Mouse (Mus musculus) CH12.LX (cell line): ENCODE data around the gene Myl12a. TPM values are rescaled to one million over a fixed set of nuclear protein-coding genes. Genes with fewer than 3 reads are reported as not detected.

Source experiments
- DNase-seq: peaks from one replicate; pipeline ENCODE4 v3.0.0-alpha.2; 2013; ENCODE audit errors: extremely low read depth
- H3K27ac ChIP-seq: 2 replicates; pipeline ENCODE4 v1.5.1; 2012; ENCODE audit warnings: low read depth, mild to moderate bottlenecking, control low read depth, moderate library complexity; ENCODE audit not compliant: insufficient read depth
- H3K27me3 ChIP-seq: replicated peaks from 2 replicates; pipeline ENCODE3; 2012; ENCODE audit warnings: inconsistent platforms
- H3K36me3 ChIP-seq, 2 experiments: replicated peaks in 1 of 2; 2 replicates each; pipeline versions ENCODE3 to v1.6.1; 2012; ENCODE audit warnings: inconsistent platforms in 1 of 2, low read length in 1 of 2, mild to moderate bottlenecking in 1 of 2, mixed read lengths in 1 of 2, moderate library complexity in 1 of 2; ENCODE audit not compliant: control insufficient read depth in 1 of 2, insufficient read depth in 1 of 2
- H3K4me1 ChIP-seq, 2 experiments: 2 replicates each; pipeline ENCODE4 v1.6.1; 2012; ENCODE audit warnings: inconsistent platforms in 1 of 2, moderate library complexity in 1 of 2; ENCODE audit not compliant: insufficient read depth in 2 of 2, control insufficient read depth in 1 of 2
- H3K4me2 ChIP-seq: 2 replicates; pipeline ENCODE4 v1.6.1; 2012; ENCODE audit warnings: low read depth, mild to moderate bottlenecking, control low read depth; ENCODE audit not compliant: poor library complexity, insufficient read depth, severe bottlenecking
- H3K4me3 ChIP-seq, 3 experiments: fragments of 150-350 bp in 1 of 3; sonication (generic) in 1 of 3; replicated peaks in 1 of 3; 2 replicates each; pipeline versions ENCODE3 to v1.5.1; 2011 to 2012; ENCODE audit warnings: low read depth in 2 of 3, low read length in 2 of 3, mild to moderate bottlenecking in 2 of 3, moderate library complexity in 2 of 3, control low read depth in 1 of 3, improper control_type of control experiment in 1 of 3, inconsistent platforms in 1 of 3, mixed read lengths in 1 of 3; ENCODE audit not compliant: poor library complexity in 1 of 3
- H3K79me2 ChIP-seq: replicated peaks from 2 replicates; pipeline ENCODE4 v1.6.1; 2012; ENCODE audit warnings: mild to moderate bottlenecking, moderate library complexity; ENCODE audit not compliant: control insufficient read depth, poor library complexity, insufficient read depth, severe bottlenecking; ENCODE audit errors: extremely low read depth
- H3K9ac ChIP-seq: 2 replicates; pipeline ENCODE4 v1.6.1; 2012; ENCODE audit warnings: low read depth, mild to moderate bottlenecking, control low read depth, moderate library complexity; ENCODE audit not compliant: insufficient read depth
- H3K9me3 ChIP-seq: replicated peaks from 2 replicates; pipeline ENCODE3; 2012; ENCODE audit warnings: low read length, inconsistent platforms, mixed read lengths
- CHD2 ChIP-seq: IDR thresholded peaks from 2 replicates; pipeline ENCODE4 v1.6.1; 2011; ENCODE audit warnings: low read length, improper control_type of control experiment
- CTCF ChIP-seq, 2 experiments: IDR thresholded peaks in 1 of 2; conservative IDR thresholded peaks in 1 of 2; 2 replicates each; pipeline ENCODE4 v1.5.1; 2011 to 2012; ENCODE audit warnings: low read depth in 2 of 2, low read length in 2 of 2, improper control_type of control experiment in 1 of 2, inconsistent platforms in 1 of 2, mild to moderate bottlenecking in 1 of 2, moderate library complexity in 1 of 2
- E2F4 ChIP-seq: IDR thresholded peaks from 2 replicates; pipeline ENCODE4 v1.6.1; 2011; ENCODE audit warnings: low read depth, low read length, improper control_type of control experiment; ENCODE audit not compliant: insufficient replicate concordance
- ETS1 ChIP-seq: conservative IDR thresholded peaks from 2 replicates; pipeline ENCODE4 v1.6.1; 2012; ENCODE audit warnings: low read depth, mild to moderate bottlenecking, inconsistent platforms, low read length, improper control_type of control experiment, moderate library complexity
- IRF4 ChIP-seq: IDR thresholded peaks from 2 replicates; pipeline ENCODE4 v1.6.1; 2014; ENCODE audit warnings: low read depth, mild to moderate bottlenecking, inconsistent platforms, low read length, improper control_type of control experiment
- MAFK ChIP-seq: IDR thresholded peaks from 2 replicates; pipeline ENCODE4 v1.6.1; 2011; ENCODE audit warnings: low read length, improper control_type of control experiment; ENCODE audit not compliant: insufficient replicate concordance
- MAZ ChIP-seq: IDR thresholded peaks from 2 replicates; pipeline ENCODE4 v1.6.1; 2012; ENCODE audit warnings: low read depth, mild to moderate bottlenecking, inconsistent platforms, low read length, improper control_type of control experiment, moderate library complexity
- MEF2A ChIP-seq: IDR thresholded peaks from 2 replicates; pipeline ENCODE4 v1.6.1; 2014; ENCODE audit warnings: low read depth, mild to moderate bottlenecking, inconsistent platforms, low read length, improper control_type of control experiment, borderline replicate concordance
- MYC ChIP-seq: IDR thresholded peaks from 2 replicates; pipeline ENCODE4 v1.6.1; 2011; ENCODE audit warnings: low read depth, mild to moderate bottlenecking, improper control_type of control experiment, low read length
- NELFE ChIP-seq: IDR thresholded peaks from 2 replicates; pipeline ENCODE4 v1.6.1; 2011; ENCODE audit warnings: low read depth, low read length, improper control_type of control experiment
- POLR2AphosphoS2 ChIP-seq: IDR thresholded peaks from 2 replicates; pipeline ENCODE4 v1.6.1; 2011; ENCODE audit warnings: low read depth, low read length, improper control_type of control experiment
- RAD21 ChIP-seq: IDR thresholded peaks from 2 replicates; pipeline ENCODE4 v1.6.1; 2011; ENCODE audit warnings: low read depth, mild to moderate bottlenecking, low read length, improper control_type of control experiment, moderate library complexity
- SMC3 ChIP-seq: IDR thresholded peaks from 2 replicates; pipeline ENCODE4 v1.6.1; 2011; ENCODE audit warnings: low read depth, low read length, improper control_type of control experiment
- TCF12 ChIP-seq: IDR thresholded peaks from 2 replicates; pipeline ENCODE4 v1.6.1; 2014; ENCODE audit warnings: low read depth, mild to moderate bottlenecking, inconsistent platforms, low read length, improper control_type of control experiment
- USF1 ChIP-seq: IDR thresholded peaks from 2 replicates; pipeline ENCODE4 v1.6.1; 2014; ENCODE audit warnings: low read depth, mild to moderate bottlenecking, inconsistent platforms, low read length, improper control_type of control experiment
- USF2 ChIP-seq: conservative IDR thresholded peaks from 2 replicates; pipeline ENCODE4 v1.6.1; 2011; ENCODE audit warnings: low read depth, low read length, improper control_type of control experiment
- ZMIZ1 ChIP-seq: IDR thresholded peaks from 2 replicates; pipeline ENCODE4 v1.6.1; 2012; ENCODE audit warnings: low read depth, mild to moderate bottlenecking, inconsistent platforms, low read length, improper control_type of control experiment
- dilution Hi-C: fragments of 300-500 bp; cut with MboI; formaldehyde crosslinking; loops from 2 replicates; pipeline ENCODE4 v1.14.3; 2020; ENCODE audit warnings: low sequenced_read_pairs; ENCODE audit not compliant: extremely low pct_unique_long_range_greater_than_20kb, extremely low pct_ligation_motif_present
- in situ Hi-C: fragments of 300-500 bp; cut with MboI; formaldehyde crosslinking; loops from 3 replicates; pipeline ENCODE4 v1.14.3; 2019; ENCODE audit warnings: low sequenced_read_pairs, low pct_ligation_motif_present, low pct_unique_long_range_greater_than_20kb, mixed read lengths
- polyA plus RNA-seq: library from polyadenylated mRNA; unstranded; fragments of >175 nt; gene quantifications from 2 replicates; pipeline ENCODE4 v1.2.1, GENCODE M21; 2012; ENCODE audit warnings: low read depth; ENCODE audit not compliant: insufficient read length
- total RNA-seq, 2 experiments: library from RNA; depleted of rRNA; stranded (reverse); fragments of 300-350 nt in 1 of 2; fragments of >200 nt in 1 of 2; gene quantifications; 2 replicates each; pipeline ENCODE4 v1.2.3; 2012 to 2014

Myl12a gene
- total and polyA plus RNA-seq, 3 experiments, result 163 to 285 (median 246) TPM

- in situ Hi-C loops, result no loop called here
- H3K36me3 ChIP-seq, result peaks cover 16 to 45% of the 10 kb centered on the region in 2 experiments
Measured at GRCm38 (mm10) chr17:70997836-70998235, 4.8 kb downstream of the Myl12a start.

DNA sequence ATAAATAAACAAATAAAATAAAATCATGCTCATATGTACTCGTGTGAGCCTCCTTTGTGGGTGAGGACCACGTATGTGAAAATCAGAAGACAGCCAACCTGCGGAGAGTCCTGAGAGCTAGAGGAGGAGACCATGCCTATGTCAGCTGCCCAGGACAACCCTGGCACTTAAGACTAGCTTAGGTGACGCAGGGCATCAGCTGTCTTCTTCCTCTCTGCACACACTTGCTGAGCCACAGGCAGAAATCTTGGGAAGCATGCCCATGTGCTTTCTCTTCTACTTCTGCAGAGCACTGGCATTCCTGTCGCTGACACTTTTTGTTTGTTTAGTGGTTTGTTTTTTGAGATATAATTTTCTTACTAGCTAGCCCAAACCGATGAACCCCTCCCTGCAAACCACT lies 7.1 kb downstream of the Myl12a start:
- H3K79me2 ChIP-seq, result peaks cover 62% of the 10 kb centered on the region
- in situ Hi-C loops, result no loop called here
- no peaks in the 10 kb centered on the region for H3K27me3 ChIP-seq
- H3K9ac ChIP-seq, result no peak overlapping the region
- H3K27ac ChIP-seq, result peak overlapping the region; percentile 44
- H3K4me1 ChIP-seq, result peaks cover 20 to 83% of the 10 kb centered on the region in 2 experiments
- dilution Hi-C loops, result no loop called here
- no peak for DNase-seq
- no peak overlapping the region for H3K4me2 ChIP-seq
- H3K4me3 ChIP-seq, result no peak overlapping the region
- TF ChIP-seq USF2 (no peak), E2F4 (no peak), SMC3 (no peak), CTCF (conservative IDR thresholded peaks at IDR 0.05 in 1 of 2, IDR thresholded peaks at IDR 0.05 in 1 of 2; ENCODE audit: low read depth in 2 of 2, low read length in 2 of 2) (no peak)
- no peaks in the 10 kb centered on the region for H3K9me3 ChIP-seq
- peaks cover 20 to 55% of the 10 kb centered on the region in 2 experiments for H3K36me3 ChIP-seq

More at GRCm38 (mm10) chr17:70997836-70998235, 4.8 kb downstream of the Myl12a start:
- TF ChIP-seq MYC (no peak), RAD21 (no peak), IRF4 (no peak), SMC3 (no peak), CTCF (conservative IDR thresholded peaks at IDR 0.05 in 1 of 2, IDR thresholded peaks at IDR 0.05 in 1 of 2; ENCODE audit: low read depth in 2 of 2, low read length in 2 of 2) (no peak), MEF2A (no peak), USF1 (no peak), E2F4 (no peak), POLR2AphosphoS2 (no peak), MAZ (no peak), USF2 (no peak)
- H3K4me2 ChIP-seq, result no peak overlapping the region
- no peaks in the 10 kb centered on the region for H3K9me3 ChIP-seq
- no peaks in the 10 kb centered on the region for H3K27me3 ChIP-seq
- dilution Hi-C loops, result no loop called here
- H3K9ac ChIP-seq, result no peak overlapping the region
- no peak for DNase-seq
- no peak overlapping the region for H3K4me3 ChIP-seq
- no peak overlapping the region for H3K27ac ChIP-seq
- peaks cover 12 to 67% of the 10 kb centered on the region in 2 experiments for H3K4me1 ChIP-seq
- H3K79me2 ChIP-seq, result peaks cover 63% of the 10 kb centered on the region

DNA sequence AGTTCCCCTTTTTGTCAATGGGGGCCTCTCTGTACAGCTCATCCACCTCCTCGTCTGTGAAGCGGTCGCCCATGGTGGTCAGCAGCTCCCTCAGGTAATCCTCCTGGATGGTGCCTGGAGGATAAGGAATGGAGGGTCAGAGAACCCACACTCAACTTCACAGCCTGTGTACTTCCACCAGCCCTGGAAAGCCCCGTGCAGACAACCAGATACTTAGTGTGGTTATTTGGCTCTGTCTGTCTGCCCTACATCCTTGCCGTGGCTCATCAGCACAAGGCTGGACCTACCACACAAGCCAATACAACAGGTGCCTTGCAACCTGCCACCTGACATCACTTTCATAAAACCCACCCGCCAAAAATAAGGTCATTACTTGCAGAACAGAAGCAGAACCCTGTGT lies 8.0 kb downstream of the Myl12a start:
- Histone ChIP-seq H3K9me3 (no peaks in the 10 kb centered on the region), H3K27me3 (no peaks in the 10 kb centered on the region), H3K4me3 (no peak overlapping the region), H3K9ac (no peak overlapping the region), H3K4me1 (peaks cover 20 to 74% of the 10 kb centered on the region in 2 experiments), H3K27ac (peak overlapping the region; percentile 55), H3K79me2 (peaks cover 55% of the 10 kb centered on the region)
- in situ Hi-C loops, result no loop called here
- dilution Hi-C loops, result no loop called here
- TF ChIP-seq ZMIZ1 (no peak), MAFK (no peak), ETS1 (no peak), USF1 (no peak), CHD2 (no peak), NELFE (no peak), TCF12 (0 out of 2 replicates have a peak, but pooled peaks have one; percentile 34), IRF4 (peak; percentile 25; the same call in 1 of the 2 replicates)
- TF ChIP-seq, all 38 proteins: peak for 2
- peaks cover 20 to 54% of the 10 kb centered on the region in 2 experiments for H3K36me3 ChIP-seq
- H3K4me2 ChIP-seq, result peak overlapping the region; percentile 61; the same call in 1 of the 2 replicates
- DNase-seq, result no peak
